Mouse (Mus musculus): ENCODE data around the gene Lrmp. TPM values are rescaled to one million over a fixed set of nuclear protein-coding genes. Genes with fewer than 3 reads are reported as not detected.

Lrmp gene
- polyA plus RNA-seq, 1 experiment from 2014 or later = 0.75 TPM

DNA sequence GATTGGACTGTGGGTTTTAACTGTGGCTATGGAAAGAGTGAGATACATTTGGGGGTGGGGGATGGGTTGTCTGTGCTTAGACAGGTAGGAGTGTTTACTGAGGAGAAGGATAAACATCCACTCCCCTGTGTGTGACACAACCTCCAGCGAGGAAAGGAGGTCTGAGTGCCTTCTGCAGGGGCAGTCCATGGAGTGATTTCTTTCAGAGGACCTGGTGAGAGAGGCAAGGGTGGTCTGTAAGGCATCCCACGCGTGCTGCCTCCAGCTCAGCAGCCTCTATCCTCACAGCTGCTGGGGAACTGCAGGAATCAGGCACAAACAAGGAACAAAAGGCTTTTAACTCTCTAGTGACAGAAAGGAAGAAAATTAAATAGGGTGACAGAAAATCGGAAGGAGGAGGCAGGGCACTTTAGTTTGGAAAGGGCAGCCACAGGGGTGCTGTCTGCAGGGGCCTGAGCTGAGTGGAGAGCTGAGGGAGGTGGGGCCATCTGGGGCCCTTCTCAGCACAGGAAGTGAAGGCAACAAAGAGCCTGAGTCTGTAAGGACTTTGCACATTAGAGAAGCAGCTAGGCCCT is 732 bp downstream of the Lrmp start:
- H3K4me1 ChIP-seq (ENCODE audit: control insufficient read depth, insufficient read depth, low read length) = peaks cover 8% of the 10 kb centered on the region
- no peaks in the 10 kb centered on the region for H3K27me3 ChIP-seq (ENCODE audit: control insufficient read depth, insufficient read depth, low read depth, low read length)
- 5% methylated on average over 4 of the region's 4 CpGs for WGBS
- ATAC-seq = peak; percentile 79
- no peak overlapping the region for H3K4me2 ChIP-seq (ENCODE audit: low read length)
- H3K27ac ChIP-seq (ENCODE audit: low read length) = no peak overlapping the region
- no peaks in the 10 kb centered on the region for H3K36me3 ChIP-seq (ENCODE audit: control insufficient read depth, insufficient read depth, low read length)
- H3K9me3 ChIP-seq (replicated peaks; ENCODE audit: control insufficient read depth, low read length, poor library complexity, severe bottlenecking) = no peaks in the 10 kb centered on the region
- peak overlapping the region; percentile 17; the same call in 1 of the 2 replicates for H3K9ac ChIP-seq (ENCODE audit: low read depth, low read length)
- no peak overlapping the region for H3K4me3 ChIP-seq (ENCODE audit: low read depth, low read length)

DNA sequence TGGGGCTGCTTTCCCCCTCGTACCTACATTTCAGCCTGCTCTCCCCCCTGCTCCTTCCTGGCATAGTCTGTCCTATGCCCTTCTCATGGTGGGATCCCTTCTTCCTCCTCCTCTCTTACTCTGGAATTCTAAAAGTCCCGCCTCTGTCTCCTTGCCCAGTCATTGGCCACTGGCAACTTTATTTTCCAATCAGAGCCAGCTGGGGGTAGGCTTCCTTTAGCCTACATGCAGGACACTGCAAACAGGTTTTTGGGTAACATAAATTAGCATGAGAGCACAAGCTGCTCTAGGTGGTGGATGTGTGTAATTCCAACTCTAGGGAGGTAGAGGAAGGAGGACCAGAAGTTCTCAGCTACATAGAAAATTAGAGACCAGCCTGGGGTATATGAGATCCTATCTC is 4.6 kb downstream of the Lrmp start:
- H3K4me2 ChIP-seq (ENCODE audit: low read length) = no peak overlapping the region
- 63% methylated on average over 2 of the region's 2 CpGs for WGBS
- H3K4me1 ChIP-seq (ENCODE audit: control insufficient read depth, insufficient read depth, low read length) = peaks cover 8% of the 10 kb centered on the region
- H3K9ac ChIP-seq (ENCODE audit: low read depth, low read length) = no peak overlapping the region
- H3K36me3 ChIP-seq (ENCODE audit: control insufficient read depth, insufficient read depth, low read length) = no peaks in the 10 kb centered on the region
- no peaks in the 10 kb centered on the region for H3K9me3 ChIP-seq (replicated peaks; ENCODE audit: control insufficient read depth, low read length, poor library complexity, severe bottlenecking)
- H3K27me3 ChIP-seq (ENCODE audit: control insufficient read depth, insufficient read depth, low read depth, low read length) = no peaks in the 10 kb centered on the region
- H3K27ac ChIP-seq (ENCODE audit: low read length) = no peak overlapping the region
- H3K4me3 ChIP-seq (ENCODE audit: low read depth, low read length) = no peak overlapping the region
- no peak for ATAC-seq

DNA sequence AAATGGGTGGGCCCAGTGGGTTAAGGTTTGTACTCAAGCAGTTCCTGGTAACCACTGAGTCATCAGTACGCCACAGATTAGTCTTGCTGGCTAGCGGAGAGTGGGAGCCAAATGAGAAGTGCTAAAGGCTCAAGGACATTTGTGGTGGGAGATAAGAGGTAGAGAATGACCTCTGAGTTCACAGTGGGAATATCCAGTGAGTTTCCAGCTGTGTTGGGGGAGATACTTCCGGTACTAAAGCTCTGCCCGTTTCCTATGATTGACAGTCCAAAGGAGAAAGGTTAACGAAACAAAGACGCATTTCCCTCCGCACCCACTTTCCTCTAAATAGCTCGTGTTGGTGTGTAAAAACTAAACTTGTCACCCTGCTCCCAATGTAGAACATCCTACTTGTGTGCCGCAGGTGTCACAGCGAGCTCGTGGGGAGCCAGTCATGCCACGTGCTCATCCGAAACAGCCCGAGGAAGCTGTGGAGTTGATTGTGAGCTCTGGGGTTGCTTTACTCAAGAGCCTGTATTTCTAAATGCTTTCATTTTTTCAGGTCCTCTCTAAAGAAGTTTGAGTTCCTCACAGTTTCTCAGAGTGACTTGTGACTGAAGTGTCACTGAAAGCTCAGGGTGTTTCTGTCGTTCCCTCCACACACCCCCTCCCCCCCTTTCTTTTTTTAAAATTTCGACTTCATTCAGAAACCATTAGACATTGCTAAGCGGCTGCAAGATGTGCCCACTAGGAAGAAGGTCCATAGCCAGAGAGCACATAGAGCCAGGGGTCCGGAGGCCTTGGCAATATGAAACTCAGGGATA is 5.5 kb downstream of the Lrmp start:
- 55% methylated on average over 18 of the region's 18 CpGs for WGBS
- ATAC-seq = no peak
- Histone ChIP-seq H3K27me3 (ENCODE audit: control insufficient read depth, insufficient read depth, low read depth, low read length) (no peaks in the 10 kb centered on the region), H3K36me3 (ENCODE audit: control insufficient read depth, insufficient read depth, low read length) (no peaks in the 10 kb centered on the region), H3K4me2 (ENCODE audit: low read length) (no peak overlapping the region), H3K4me1 (ENCODE audit: control insufficient read depth, insufficient read depth, low read length) (peaks cover 8% of the 10 kb centered on the region), H3K9me3 (replicated peaks; ENCODE audit: control insufficient read depth, low read length, poor library complexity, severe bottlenecking) (no peaks in the 10 kb centered on the region), H3K4me3 (ENCODE audit: low read depth, low read length) (no peak overlapping the region), H3K9ac (ENCODE audit: low read depth, low read length) (no peak overlapping the region), H3K27ac (ENCODE audit: low read length) (no peak overlapping the region)

DNA sequence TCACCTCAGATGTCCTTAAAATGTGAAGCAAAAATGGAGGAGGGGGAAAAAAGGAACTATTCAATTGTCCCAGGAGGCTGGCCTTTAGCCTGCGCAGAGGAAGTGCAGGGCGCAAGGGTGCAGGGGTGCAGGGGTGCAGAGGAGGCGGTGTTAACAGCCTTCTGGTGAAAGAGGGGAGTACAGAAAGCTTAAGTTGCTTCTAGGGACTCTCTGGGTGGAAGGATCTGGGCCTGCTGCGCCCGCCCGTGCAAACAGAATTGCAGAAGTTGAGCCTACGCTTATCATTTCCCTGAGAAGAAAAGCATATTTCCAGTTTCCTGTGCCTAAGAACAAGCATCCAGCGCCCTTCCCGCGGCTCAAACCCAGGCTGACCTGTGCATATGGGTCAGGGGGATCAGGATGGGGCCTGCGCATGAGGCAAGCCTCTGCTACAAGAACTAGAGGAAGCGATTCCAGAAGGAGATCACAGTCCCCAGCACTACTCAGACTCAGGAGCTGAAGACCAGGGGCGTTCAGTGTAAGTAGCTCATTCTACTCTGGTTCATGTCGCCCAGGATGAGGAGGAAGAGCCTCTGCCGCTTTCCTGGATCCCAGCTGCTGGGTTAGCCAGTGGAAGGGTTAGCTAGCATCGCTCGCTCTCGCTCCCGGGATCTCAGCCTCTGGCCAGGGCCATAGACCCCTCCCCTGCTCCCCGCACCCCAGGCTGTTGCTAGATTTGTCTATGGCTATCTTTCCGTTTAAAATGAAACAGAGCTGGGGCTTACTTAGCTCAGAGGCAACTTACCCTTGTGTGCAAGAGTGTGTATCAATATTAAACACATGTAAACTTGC is 6.4 kb downstream of the Lrmp start:
- no peaks in the 10 kb centered on the region for H3K36me3 ChIP-seq (ENCODE audit: control insufficient read depth, insufficient read depth, low read length)
- no peak for ATAC-seq
- no peak overlapping the region for H3K4me3 ChIP-seq (ENCODE audit: low read depth, low read length)
- no peaks in the 10 kb centered on the region for H3K9me3 ChIP-seq (replicated peaks; ENCODE audit: control insufficient read depth, low read length, poor library complexity, severe bottlenecking)
- 50% methylated on average over 21 of the region's 21 CpGs for WGBS
- H3K27ac ChIP-seq (ENCODE audit: low read length) = no peak overlapping the region
- 0 out of 2 replicates have a peak, but pooled peaks cover under 1% of the 10 kb centered on the region for H3K4me1 ChIP-seq (ENCODE audit: control insufficient read depth, insufficient read depth, low read length)
- no peaks in the 10 kb centered on the region for H3K27me3 ChIP-seq (ENCODE audit: control insufficient read depth, insufficient read depth, low read depth, low read length)
- no peak overlapping the region for H3K9ac ChIP-seq (ENCODE audit: low read depth, low read length)
- no peak overlapping the region for H3K4me2 ChIP-seq (ENCODE audit: low read length)

DNA sequence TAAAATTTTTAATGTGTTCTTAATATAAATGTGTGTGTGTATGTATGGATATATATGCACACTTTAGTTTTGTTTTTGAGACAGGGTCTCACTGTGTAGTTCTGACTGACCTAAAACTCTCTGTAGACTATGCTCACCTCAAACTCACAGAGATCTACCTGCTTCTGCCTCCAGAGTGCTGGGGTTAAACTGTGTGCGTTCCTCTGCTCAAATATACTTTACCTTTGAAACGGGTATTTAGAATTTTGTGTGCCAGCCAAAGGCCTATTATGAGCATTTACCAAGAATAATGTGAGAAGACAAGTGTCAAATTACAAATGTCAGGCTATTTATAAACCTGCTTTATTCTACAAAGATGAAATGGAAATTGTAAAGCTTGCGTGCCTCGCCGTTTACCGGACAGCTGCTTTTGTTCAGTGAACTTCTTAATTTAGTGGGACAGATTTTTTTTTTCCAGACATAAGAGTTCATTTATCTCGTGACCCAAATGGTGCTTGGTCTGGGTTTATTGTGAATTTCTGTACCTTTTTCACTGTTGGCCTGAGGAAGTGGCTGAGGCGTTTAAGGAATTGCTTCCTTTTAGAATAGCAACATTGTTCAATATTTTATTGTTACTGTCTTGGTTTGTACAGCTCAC is 7.1 kb downstream of the Lrmp start:
- H3K4me3 ChIP-seq (ENCODE audit: low read depth, low read length) = no peak overlapping the region
- H3K27ac ChIP-seq (ENCODE audit: low read length) = no peak overlapping the region
- no peak for ATAC-seq
- no peaks in the 10 kb centered on the region for H3K27me3 ChIP-seq (ENCODE audit: control insufficient read depth, insufficient read depth, low read depth, low read length)
- no peaks in the 10 kb centered on the region for H3K9me3 ChIP-seq (replicated peaks; ENCODE audit: control insufficient read depth, low read length, poor library complexity, severe bottlenecking)
- 44% methylated on average over 8 of the region's 8 CpGs for WGBS
- no peaks in the 10 kb centered on the region for H3K36me3 ChIP-seq (ENCODE audit: control insufficient read depth, insufficient read depth, low read length)
- H3K4me1 ChIP-seq (ENCODE audit: control insufficient read depth, insufficient read depth, low read length) = no peaks in the 10 kb centered on the region
- no peak overlapping the region for H3K4me2 ChIP-seq (ENCODE audit: low read length)
- no peak overlapping the region for H3K9ac ChIP-seq (ENCODE audit: low read depth, low read length)

DNA sequence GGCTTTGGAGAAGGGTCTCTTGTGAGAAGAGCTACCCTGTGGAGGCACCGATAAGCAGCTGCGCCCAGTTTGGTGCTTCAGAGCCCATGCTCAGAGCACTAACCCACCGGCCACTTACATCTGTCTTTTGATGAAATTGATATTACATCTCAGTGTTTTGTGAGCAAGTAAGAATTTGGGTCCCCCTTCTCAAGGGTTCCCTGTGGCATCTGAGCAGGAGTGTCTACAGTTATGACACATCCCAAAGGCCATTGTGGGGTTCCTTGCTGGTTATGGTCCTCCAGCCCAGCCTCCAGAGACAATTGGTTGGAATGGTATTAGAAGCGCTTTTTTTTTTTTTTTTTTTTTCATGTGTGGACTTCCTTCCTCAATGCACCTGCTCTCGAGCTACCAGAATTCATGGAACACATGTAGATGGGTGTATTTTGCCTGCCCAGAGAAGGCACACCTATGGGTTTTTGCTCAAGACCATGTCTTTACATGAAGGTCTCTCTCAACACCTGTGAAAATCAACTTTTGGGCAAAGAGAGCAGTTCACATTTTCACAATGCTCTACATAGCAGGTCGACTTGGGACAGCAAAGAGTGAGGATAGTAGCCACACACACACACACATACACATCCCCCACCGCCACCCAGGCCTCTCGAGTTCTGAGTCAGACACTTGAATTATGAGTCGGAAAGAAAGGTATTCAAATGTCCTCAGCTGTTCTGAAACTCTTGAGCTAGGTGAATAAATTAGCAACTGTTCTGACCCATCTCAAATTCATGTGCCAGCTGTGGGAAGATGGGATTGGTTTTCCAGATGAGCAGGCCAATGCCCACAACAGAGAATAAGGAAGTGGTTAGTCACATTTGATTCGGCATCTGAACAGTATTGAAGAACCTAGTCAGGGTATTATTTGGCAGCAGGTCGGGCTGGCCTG is 7.9 kb downstream of the Lrmp start:
- Histone ChIP-seq H3K9ac (ENCODE audit: low read depth, low read length) (no peak overlapping the region), H3K27me3 (ENCODE audit: control insufficient read depth, insufficient read depth, low read depth, low read length) (no peaks in the 10 kb centered on the region), H3K36me3 (ENCODE audit: control insufficient read depth, insufficient read depth, low read length) (no peaks in the 10 kb centered on the region), H3K9me3 (replicated peaks; ENCODE audit: control insufficient read depth, low read length, poor library complexity, severe bottlenecking) (no peaks in the 10 kb centered on the region), H3K4me2 (ENCODE audit: low read length) (no peak overlapping the region), H3K4me1 (ENCODE audit: control insufficient read depth, insufficient read depth, low read length) (no peaks in the 10 kb centered on the region), H3K27ac (ENCODE audit: low read length) (no peak overlapping the region), H3K4me3 (ENCODE audit: low read depth, low read length) (no peak overlapping the region)
- ATAC-seq = no peak
- WGBS = 86% methylated on average over 11 of the region's 11 CpGs

DNA sequence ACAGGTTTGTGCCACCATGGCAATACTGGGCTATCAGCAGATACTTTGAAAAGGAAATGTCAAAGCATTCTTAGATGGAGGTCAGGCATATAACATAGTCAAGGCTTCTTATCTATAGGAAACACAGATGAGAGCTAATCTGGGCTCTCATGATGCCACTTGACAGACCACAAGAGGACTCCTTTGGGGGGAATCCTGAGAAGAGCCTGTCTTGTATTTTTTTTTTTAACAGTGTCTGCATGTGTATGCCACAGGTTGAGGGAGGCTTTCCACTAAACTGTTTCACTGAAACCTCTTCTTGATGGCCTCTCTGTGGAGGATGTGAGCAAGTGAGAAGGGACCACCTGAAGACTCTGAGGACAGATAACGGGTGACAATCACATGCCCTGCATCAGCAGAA is 9.2 kb downstream of the Lrmp start:
- H3K27me3 ChIP-seq (ENCODE audit: control insufficient read depth, insufficient read depth, low read depth, low read length) = no peaks in the 10 kb centered on the region
- no peak overlapping the region for H3K4me2 ChIP-seq (ENCODE audit: low read length)
- no peaks in the 10 kb centered on the region for H3K9me3 ChIP-seq (replicated peaks; ENCODE audit: control insufficient read depth, low read length, poor library complexity, severe bottlenecking)
- H3K4me3 ChIP-seq (ENCODE audit: low read depth, low read length) = no peak overlapping the region
- ATAC-seq = no peak
- H3K36me3 ChIP-seq (ENCODE audit: control insufficient read depth, insufficient read depth, low read length) = no peaks in the 10 kb centered on the region
- no peak overlapping the region for H3K27ac ChIP-seq (ENCODE audit: low read length)
- H3K4me1 ChIP-seq (ENCODE audit: control insufficient read depth, insufficient read depth, low read length) = no peaks in the 10 kb centered on the region
- H3K9ac ChIP-seq (ENCODE audit: low read depth, low read length) = no peak overlapping the region
- 75% methylated on average over 1 of the region's 1 CpGs for WGBS

DNA sequence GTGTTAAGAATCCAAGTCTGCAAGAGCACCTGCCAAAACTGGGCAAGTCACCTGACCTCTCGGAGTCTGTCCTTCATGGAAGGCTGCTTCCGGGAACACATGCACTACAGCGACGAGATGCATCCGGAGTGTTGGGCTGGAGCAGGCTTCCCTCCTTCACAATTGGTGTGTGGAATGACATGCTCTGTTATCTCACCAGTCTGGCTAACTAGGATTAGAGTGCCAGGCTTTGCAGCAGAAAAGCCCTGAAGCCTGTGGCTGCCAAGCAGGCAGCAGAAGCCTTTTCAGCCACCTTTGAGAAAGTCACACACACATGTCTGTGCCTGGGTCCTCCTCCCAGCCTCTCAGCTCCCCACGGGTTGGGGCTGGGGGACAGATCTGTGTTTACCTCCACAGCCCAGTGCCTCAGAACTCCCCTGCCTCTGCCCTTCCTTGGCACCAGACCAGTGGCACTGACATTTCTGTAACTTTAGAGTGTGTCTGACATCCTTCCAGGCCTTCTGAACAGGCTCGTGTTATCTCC is 10.2 kb downstream of the Lrmp start:
- no peaks in the 10 kb centered on the region for H3K9me3 ChIP-seq (replicated peaks; ENCODE audit: control insufficient read depth, low read length, poor library complexity, severe bottlenecking)
- no peak overlapping the region for H3K4me2 ChIP-seq (ENCODE audit: low read length)
- no peaks in the 10 kb centered on the region for H3K27me3 ChIP-seq (ENCODE audit: control insufficient read depth, insufficient read depth, low read depth, low read length)
- peak overlapping the region; percentile 37; the same call in 1 of the 2 replicates for H3K27ac ChIP-seq (ENCODE audit: low read length)
- ATAC-seq = no peak
- no peaks in the 10 kb centered on the region for H3K4me1 ChIP-seq (ENCODE audit: control insufficient read depth, insufficient read depth, low read length)
- no peak overlapping the region for H3K4me3 ChIP-seq (ENCODE audit: low read depth, low read length)
- WGBS = 53% methylated on average over 7 of the region's 7 CpGs
- H3K9ac ChIP-seq (ENCODE audit: low read depth, low read length) = no peak overlapping the region
- H3K36me3 ChIP-seq (ENCODE audit: control insufficient read depth, insufficient read depth, low read length) = no peaks in the 10 kb centered on the region

Data from midbrain, embryonic 16.5 days (tissue).